Mouse (Mus musculus) G1E (cell line): ENCODE data around the gene Habp2.

ENCODE experiments used
- CTCF ChIP-seq: IDR thresholded peaks from 2 replicates; pipeline ENCODE4 v1.5.1; 2012; ENCODE audit warnings: low read depth, low read length, inconsistent platforms, mixed read lengths
- GATA1 ChIP-seq: IDR thresholded peaks from 2 replicates; pipeline ENCODE4 v1.6.1; 2012; ENCODE audit warnings: borderline replicate concordance, low read length, inconsistent platforms, mixed read lengths
- POLR2AphosphoS5 ChIP-seq: IDR thresholded peaks from 2 replicates; pipeline ENCODE4 v1.6.1; 2012; ENCODE audit warnings: low read depth, low read length, inconsistent platforms; ENCODE audit not compliant: insufficient replicate concordance
- TAL1 ChIP-seq: conservative IDR thresholded peaks from 2 replicates; pipeline ENCODE4 v1.6.1; 2012; ENCODE audit warnings: low read depth, low read length, inconsistent platforms, mixed read lengths

DNA sequence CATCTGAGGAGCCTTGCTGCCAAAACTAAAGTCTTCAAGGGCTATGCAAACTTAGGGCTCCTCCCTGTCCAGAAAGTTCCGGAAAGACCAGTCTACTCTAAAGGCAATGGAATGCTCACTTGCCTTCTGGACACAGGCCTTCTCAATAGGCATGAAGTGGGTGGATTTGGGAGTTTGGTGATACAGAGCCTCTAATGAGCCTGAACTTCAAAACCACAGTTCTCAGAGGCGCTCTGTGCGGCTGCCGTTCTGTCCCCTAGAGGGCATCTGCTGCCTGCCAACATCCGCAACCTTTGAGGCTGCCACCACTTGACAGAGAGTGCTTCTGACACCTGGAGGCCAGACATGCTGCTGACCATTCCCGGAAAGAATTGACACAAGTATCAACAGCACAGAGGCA lies 62.4 kb downstream of the Habp2 start:
- TF ChIP-seq CTCF (no peak), TAL1 (no peak), GATA1 (no peak), POLR2AphosphoS5 (no peak)
